Mouse (Mus musculus) kidney, postnatal 0 days (tissue): ENCODE data around the gene Per2. TPM values are rescaled to one million over a fixed set of nuclear protein-coding genes. Genes with fewer than 3 reads are reported as not detected.

Source experiments
- ATAC-seq: fragments of 200-750 bp; cut with Nextera tagmentation; replicated peaks from 2 replicates; pipeline ENCODE4 v1.8.0; 2017; ENCODE audit warnings: low read depth, moderate number of reproducible peaks, moderate TSS enrichment, moderate library complexity; ENCODE audit not compliant: low FRiP score
- DNase-seq: peaks from one replicate; pipeline ENCODE4 v3.0.0-alpha.2; 2016; ENCODE audit warnings: low spot score
- H3K27ac ChIP-seq: fragments of 300-500 bp; sonication (generic); 2 replicates; pipeline ENCODE4 v1.5.1; 2014; ENCODE audit warnings: mild to moderate bottlenecking
- H3K27me3 ChIP-seq: fragments of 300-500 bp; sonication (generic); 2 replicates; pipeline ENCODE4 v1.6.1; 2014; ENCODE audit warnings: low read length, mixed read lengths; ENCODE audit not compliant: insufficient read depth
- H3K36me3 ChIP-seq: fragments of 300-500 bp; sonication (generic); 2 replicates; pipeline ENCODE4 v1.6.1; 2014; ENCODE audit warnings: low read length, mixed read lengths; ENCODE audit not compliant: insufficient read depth
- H3K4me1 ChIP-seq: fragments of 300-500 bp; sonication (generic); replicated peaks from 2 replicates; pipeline ENCODE4 v1.6.1; 2014; ENCODE audit warnings: antibody characterized with exemption, low read length, mixed read lengths; ENCODE audit not compliant: insufficient read depth
- H3K4me2 ChIP-seq: fragments of 300-500 bp; sonication (generic); 2 replicates; pipeline ENCODE4 v1.6.1; 2014; ENCODE audit warnings: mild to moderate bottlenecking, low read length, moderate library complexity, mixed read lengths
- H3K4me3 ChIP-seq: fragments of 300-500 bp; sonication (generic); replicated peaks from 2 replicates; pipeline ENCODE4 v1.5.1; 2014; ENCODE audit warnings: low read depth, low read length
- H3K9ac ChIP-seq: fragments of 300-500 bp; sonication (generic); 2 replicates; pipeline ENCODE4 v1.6.1; 2014; ENCODE audit warnings: low read depth, low read length
- H3K9me3 ChIP-seq: fragments of 300-500 bp; sonication (generic); replicated peaks from 2 replicates; pipeline ENCODE4 v1.6.1; 2016; ENCODE audit warnings: low read length, inconsistent platforms, mixed read lengths
- CTCF ChIP-seq: IDR thresholded peaks from 2 replicates; pipeline ENCODE4 v1.5.1; 2016; ENCODE audit warnings: antibody characterized with exemption, low read depth, mild to moderate bottlenecking, moderate library complexity
- WGBS: fragments of 180-500 bp; shearing (Covaris S2); extraction: QIAGEN DNeasy Blood & Tissue Kit; methylation state at CpG from one replicate; pipeline ENCODE4 v1.1.7; 2014; 5-methylcytosine and 5-hydroxymethylcytosine counted together
- polyA plus RNA-seq: library from polyadenylated mRNA; unstranded; fragments of >200 nt; fragmentation: Nextera tagmentation; extraction: Ambion mirVana; gene quantifications from 2 replicates; pipeline ENCODE4 v1.2.1, GENCODE M21; 2015

Per2 gene
- polyA plus RNA-seq, 1 experiment from 2014 or later, result 2.7 TPM

- no peak overlapping the region for H3K4me2 ChIP-seq
- no peaks in the 10 kb centered on the region for H3K9me3 ChIP-seq
- H3K4me1 ChIP-seq, result peaks cover 19% of the 10 kb centered on the region
- DNase-seq (no peak), ATAC-seq (no peak)
- no peaks in the 10 kb centered on the region for H3K27me3 ChIP-seq
- no peak overlapping the region for H3K9ac ChIP-seq
- H3K4me3 ChIP-seq, result no peak overlapping the region
- TF ChIP-seq CTCF, result no peak
- H3K27ac ChIP-seq, result 0 out of 2 replicates have a peak overlapping the region, but pooled peaks have one; percentile 83
- peaks cover 17% of the 10 kb centered on the region; the same call in 1 of the 2 replicates for H3K36me3 ChIP-seq
- 94% methylated on average over 8 of the region's 8 CpGs for WGBS
Observed at GRCm38 (mm10) chr1:91434905-91435304, 24.2 kb downstream of the Per2 start.

- WGBS, result 72% methylated on average over 7 of the region's 7 CpGs
Observed at GRCm38 (mm10) chr1:91430761-91431160, 28.4 kb downstream of the Per2 start.

GRCm38 (mm10) chr1:91429212-91429611 is 29.9 kb downstream of the Per2 start:
- H3K27ac ChIP-seq, result no peak overlapping the region
- WGBS, result 95% methylated on average over 10 of the region's 10 CpGs
- H3K4me2 ChIP-seq, result no peak overlapping the region
- no peaks in the 10 kb centered on the region for H3K27me3 ChIP-seq
- no peaks in the 10 kb centered on the region for H3K4me1 ChIP-seq
- no peak overlapping the region for H3K9ac ChIP-seq
- no peak for TF ChIP-seq CTCF
- ATAC-seq (no peak), DNase-seq (no peak)
- no peak overlapping the region for H3K4me3 ChIP-seq
- no peaks in the 10 kb centered on the region for H3K9me3 ChIP-seq
- H3K36me3 ChIP-seq, result peaks cover 32% of the 10 kb centered on the region; the same call in 1 of the 2 replicates

More at GRCm38 (mm10) chr1:91430761-91431160, 28.4 kb downstream of the Per2 start:
- Histone ChIP-seq H3K9me3 (no peaks in the 10 kb centered on the region), H3K4me2 (no peak overlapping the region), H3K27me3 (no peaks in the 10 kb centered on the region), H3K4me1 (peaks cover 5% of the 10 kb centered on the region), H3K36me3 (peaks cover 32% of the 10 kb centered on the region; the same call in 1 of the 2 replicates), H3K4me3 (no peak overlapping the region), H3K27ac (no peak overlapping the region), H3K9ac (no peak overlapping the region)
- no peak for TF ChIP-seq CTCF
- ATAC-seq, result no peak
- DNase-seq, result no peak

- Histone ChIP-seq H3K4me3 (no peak overlapping the region), H3K36me3 (peaks cover 32% of the 10 kb centered on the region; the same call in 1 of the 2 replicates), H3K9me3 (no peaks in the 10 kb centered on the region), H3K4me1 (no peaks in the 10 kb centered on the region), H3K4me2 (no peak overlapping the region), H3K27ac (no peak overlapping the region), H3K27me3 (no peaks in the 10 kb centered on the region), H3K9ac (no peak overlapping the region)
- ATAC-seq, result no peak; the same call in 1 of the 2 replicates
- DNase-seq, result peak; percentile 92
- WGBS, result 25% methylated on average over 4 of the region's 4 CpGs
- peak; percentile 96 for TF ChIP-seq CTCF
Observed at GRCm38 (mm10) chr1:91428614-91429013, 30.5 kb downstream of the Per2 start.

- no peak overlapping the region for H3K4me3 ChIP-seq
Observed at GRCm38 (mm10) chr1:91426397-91426796, 32.7 kb downstream of the Per2 start.

GRCm38 (mm10) chr1:91420601-91421065 is 38.5 kb downstream of the Per2 start:
- no peak for ATAC-seq

More at GRCm38 (mm10) chr1:91426397-91426796, 32.7 kb downstream of the Per2 start:
- Histone ChIP-seq H3K4me1 (no peaks in the 10 kb centered on the region), H3K27me3 (no peaks in the 10 kb centered on the region), H3K27ac (no peak overlapping the region), H3K36me3 (peaks cover 23% of the 10 kb centered on the region; the same call in 1 of the 2 replicates), H3K4me2 (no peak overlapping the region), H3K9me3 (no peaks in the 10 kb centered on the region), H3K9ac (no peak overlapping the region)
- no peak for TF ChIP-seq CTCF
- DNase-seq, result no peak
- no peak for ATAC-seq
- WGBS, result 83% methylated on average over 9 of the region's 9 CpGs

More at GRCm38 (mm10) chr1:91420601-91421065, 38.5 kb downstream of the Per2 start:
- H3K27ac ChIP-seq, result no peak overlapping the region
- H3K9me3 ChIP-seq, result no peaks in the 10 kb centered on the region
- TF ChIP-seq CTCF, result no peak
- no peaks in the 10 kb centered on the region for H3K27me3 ChIP-seq
- no peak overlapping the region for H3K9ac ChIP-seq
- H3K36me3 ChIP-seq, result peaks cover 15% of the 10 kb centered on the region
- WGBS, result 92% methylated on average over 8 of the region's 8 CpGs
- H3K4me3 ChIP-seq, result no peak overlapping the region
- no peaks in the 10 kb centered on the region for H3K4me1 ChIP-seq
- DNase-seq, result no peak
- no peak overlapping the region for H3K4me2 ChIP-seq
